In the genomic region with DNA sequence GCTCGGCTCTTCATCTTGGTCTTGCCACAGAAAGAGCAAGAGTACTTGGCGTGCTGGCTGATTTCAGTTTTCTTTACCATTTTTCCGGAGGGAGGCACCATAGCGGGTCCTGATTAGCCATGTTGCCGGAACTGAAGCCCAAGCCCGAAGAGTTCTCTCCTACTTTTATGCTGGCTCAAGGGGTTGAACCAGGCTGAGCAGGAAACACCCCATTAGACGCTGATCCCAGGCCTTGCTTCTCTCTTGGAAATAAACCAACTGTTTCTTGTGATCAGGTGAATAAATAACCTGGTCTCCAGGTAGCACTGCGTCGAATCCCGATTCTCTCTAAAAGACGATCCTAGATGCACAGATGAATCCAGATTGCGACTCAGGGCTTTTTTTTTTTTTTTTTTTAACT, we compare ENCODE assay signal across 18 mouse cellular contexts. TPM values are rescaled to one million over a fixed set of nuclear protein-coding genes. Genes with fewer than 3 reads are reported as not detected.
"Had no signal": no experiment of that assay in that cellular context is flagged by ENCODE, and none has a peak within 500 bp of the region (broad histone marks: within the 10 kb centered on the region; RNA-seq: fewer than 3 reads in every experiment).

No protein-coding gene starts in this region.

- H3K36me3 ChIP-seq: intestine, embryonic 15.5 days; limb, embryonic 10.5 days; limb, embryonic 13.5 days; liver, embryonic 13.5 days; midbrain, embryonic 13.5 days had no signal

- H3K4me1 ChIP-seq: limb, embryonic 13.5 days; midbrain, embryonic 13.5 days had no signal

- H3K4me2 ChIP-seq: intestine, embryonic 15.5 days; limb, embryonic 13.5 days; liver, embryonic 13.5 days; lung, embryonic 14.5 days; midbrain, embryonic 13.5 days had no signal

- H3K9ac ChIP-seq: intestine, embryonic 15.5 days; limb, embryonic 13.5 days; liver, embryonic 13.5 days; lung, embryonic 14.5 days; midbrain, embryonic 13.5 days had no signal

- H3K27ac ChIP-seq: intestine, embryonic 15.5 days; kidney, postnatal 0 days; limb, embryonic 10.5 days; limb, embryonic 13.5 days; liver, embryonic 13.5 days; macrophage; midbrain, embryonic 13.5 days had no signal

- ATAC-seq: hindbrain, embryonic 16.5 days; intestine, embryonic 15.5 days; lung, postnatal 0 days; midbrain, embryonic 13.5 days had no signal

- H3K4me3 ChIP-seq: intestine, embryonic 15.5 days; limb, embryonic 10.5 days; limb, embryonic 13.5 days; liver, embryonic 13.5 days; midbrain, embryonic 13.5 days had no signal

- H3K27me3 ChIP-seq: intestine, embryonic 15.5 days; limb, embryonic 13.5 days; midbrain, embryonic 13.5 days had no signal

- DNase-seq: liver; liver, embryonic 13.5 days; lung, embryonic 14.5 days; thymus, postnatal 25 days had no signal

- H3K9me3 ChIP-seq: intestine, embryonic 15.5 days; limb, embryonic 10.5 days; limb, embryonic 13.5 days; liver, embryonic 13.5 days; midbrain, embryonic 13.5 days had no signal

RNA-seq across cellular contexts. Expression of gene G6pc, which starts 13.9 kb away (rescaled TPM):
- total RNA-seq: layer of hippocampus, adult 18-20 months; left cerebral cortex, adult 18-20 months; megakaryocyte, adult 5-6 weeks; midbrain, postnatal 0 days had no signal
- polyA plus RNA-seq: hindbrain, embryonic 16.5 days; limb, embryonic 10.5 days; limb, embryonic 13.5 days; liver, embryonic 13.5 days; lung, embryonic 14.5 days; macrophage; midbrain, embryonic 13.5 days; midbrain, postnatal 0 days; neural tube, embryonic 11.5 days; neural tube, embryonic 14.5 days had no signal

RNA-seq across cellular contexts. Expression of gene Aoc3, which starts 23.0 kb away (rescaled TPM):
- total RNA-seq: megakaryocyte, adult 5-6 weeks had no signal
- polyA plus RNA-seq: macrophage; midbrain, embryonic 13.5 days; neural tube, embryonic 11.5 days; neural tube, embryonic 14.5 days had no signal
